Mouse (Mus musculus): ENCODE results near the gene Grk5. TPM values are rescaled to one million over a fixed set of nuclear protein-coding genes. Genes with fewer than 3 reads are reported as not detected.
"Not testable (repeated sequence)": the region's sequence is repeated elsewhere in the genome, so short reads cannot be mapped to it uniquely, and the experiment has no call there.

Grk5 gene
- 4.6 and 5.4 TPM in 2 replicates for polyA plus RNA-seq (2012; rRNA removed)

- peak; percentile 34 for DNase-seq (ENCODE audit: low read depth)
Measured at GRCm38 (mm10) chr19:60889714-60890315, at the start of gene Grk5. Gene Grk5, plus strand, starts transcription at chr19:60889749.

DNA sequence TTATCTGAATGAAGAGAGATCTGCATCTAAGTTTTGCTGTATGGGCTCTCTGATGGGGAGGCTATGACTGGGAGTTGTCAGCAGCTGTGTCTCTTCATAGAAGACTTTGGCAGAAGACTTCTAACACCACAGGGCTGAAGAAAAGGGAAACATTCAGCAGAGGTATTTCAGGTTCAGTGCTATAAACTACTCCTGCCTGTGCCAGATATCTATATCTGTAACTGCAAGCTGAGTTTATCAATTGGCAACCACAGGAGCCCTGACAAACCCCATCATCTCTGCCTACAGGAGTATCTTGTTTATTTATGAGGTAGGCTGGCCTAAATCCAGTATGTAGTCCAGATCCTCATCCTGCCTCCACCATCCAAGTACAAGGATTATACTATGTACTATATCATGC, 46.2 kb upstream of the Grk5 start:
- no peak for DNase-seq (ENCODE audit: low read depth)

- DNase-seq (ENCODE audit: low read depth) = no peak
Measured at GRCm38 (mm10) chr19:60845731-60846130, 43.8 kb upstream of the Grk5 start.

GRCm38 (mm10) chr19:60860868-60861700, 28.5 kb upstream of the Grk5 start, which contains the start of gene Sfxn4:
Gene Sfxn4, minus strand, starts transcription at chr19:60861479.
- no peak for DNase-seq (ENCODE audit: low read depth)

GRCm38 (mm10) chr19:60866169-60866568, 23.4 kb upstream of the Grk5 start:
- DNase-seq (ENCODE audit: low read depth) = not testable (repeated sequence)

DNA sequence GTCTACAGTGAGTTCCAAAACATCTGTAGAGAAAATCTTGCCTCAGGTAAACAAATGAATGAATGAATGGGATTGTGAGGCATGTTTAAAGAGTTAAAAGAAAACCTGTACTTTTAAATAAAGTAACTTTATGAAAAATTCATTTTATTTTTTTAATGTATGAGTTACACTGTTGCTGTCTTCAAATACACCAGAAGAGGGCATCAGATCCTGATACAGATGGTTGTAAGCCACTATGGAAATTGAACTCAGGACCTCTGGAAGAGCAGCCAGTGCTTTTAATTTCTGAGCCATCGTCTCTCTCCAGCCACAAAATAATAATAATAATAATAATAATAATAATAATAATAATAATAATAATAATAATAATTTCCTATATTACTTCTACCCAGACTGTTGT, 19.1 kb upstream of the Grk5 start:
- DNase-seq (ENCODE audit: low read depth) = no peak

DNA sequence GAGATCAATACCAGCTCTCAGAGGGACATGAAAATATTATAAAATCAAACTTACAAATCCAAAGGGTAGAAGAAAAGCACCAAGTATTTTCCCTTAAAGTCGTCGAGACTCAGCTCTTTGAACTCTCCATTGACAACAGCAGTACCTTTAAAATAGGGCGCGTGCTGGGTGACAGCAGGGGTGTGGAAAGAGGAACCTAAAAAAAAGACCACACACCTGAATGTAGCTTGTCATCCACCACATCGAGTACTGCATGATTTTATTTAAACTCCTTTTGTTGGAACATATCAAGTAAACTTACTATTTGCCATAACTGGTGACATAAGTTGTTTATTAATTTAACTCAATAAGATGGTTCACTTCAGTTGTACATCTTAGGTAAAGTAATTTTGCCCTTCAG, 18.2 kb upstream of the Grk5 start:
- DNase-seq (ENCODE audit: low read depth) = no peak

DNA sequence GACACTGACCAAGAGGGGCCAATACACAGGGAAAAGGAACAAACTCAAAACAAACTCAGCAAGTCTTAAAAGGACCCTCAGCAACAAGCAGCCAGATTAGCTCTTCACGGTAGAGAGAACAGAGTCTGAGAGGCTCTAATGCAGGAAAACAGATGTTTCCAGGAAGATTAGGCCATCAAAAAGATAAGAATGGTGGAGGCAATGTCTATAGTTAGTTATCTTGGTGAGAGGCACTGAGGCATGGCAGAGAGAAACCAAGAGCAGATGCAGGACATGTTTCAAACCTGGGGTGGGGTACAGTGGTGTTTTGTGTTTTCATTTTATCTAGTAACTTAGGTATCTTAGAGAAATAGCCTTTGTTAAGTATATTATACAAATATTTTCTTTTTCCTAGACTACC, 17.3 kb upstream of the Grk5 start:
- no peak for DNase-seq (ENCODE audit: low read depth)

GRCm38 (mm10) chr19:60873501-60873900, 16.0 kb upstream of the Grk5 start:
- DNase-seq (ENCODE audit: low read depth) = no peak

DNA sequence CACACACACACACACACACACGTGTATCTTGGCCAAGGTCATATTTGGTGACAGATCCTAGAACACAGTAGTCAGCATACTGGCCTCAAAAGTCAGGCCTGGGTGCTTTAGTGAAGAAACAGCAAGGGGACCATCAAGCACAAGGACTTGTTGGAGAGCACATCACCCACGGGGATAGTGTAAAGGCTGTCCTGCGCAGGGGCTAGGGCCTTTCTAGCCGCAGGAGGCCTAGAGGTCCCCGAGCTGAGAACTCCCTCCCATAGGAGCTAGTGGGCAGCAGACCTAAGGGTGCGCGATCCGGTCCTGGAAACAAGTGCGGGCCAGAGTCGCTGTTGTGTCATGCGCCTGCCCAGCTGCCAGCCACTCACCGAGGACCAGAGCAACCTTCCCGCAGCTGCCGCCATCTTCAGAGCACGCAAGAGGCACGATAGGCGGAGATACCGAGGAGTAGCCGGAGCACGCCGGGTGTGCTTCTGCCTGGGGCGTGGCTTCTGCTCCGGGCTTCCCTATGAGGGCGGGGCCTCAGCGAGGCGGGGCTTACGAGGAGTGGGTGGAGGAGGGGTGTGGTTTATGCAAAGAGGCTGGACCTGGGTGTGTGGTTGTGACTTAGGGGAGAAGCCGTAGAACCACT, 15.4 kb upstream of the Grk5 start, which contains the start of gene Prdx3:
Gene Prdx3, minus strand, starts transcription at position 493 of the 631 bp plus-strand sequence.
- DNase-seq (ENCODE audit: low read depth) = peak; percentile 58

DNA sequence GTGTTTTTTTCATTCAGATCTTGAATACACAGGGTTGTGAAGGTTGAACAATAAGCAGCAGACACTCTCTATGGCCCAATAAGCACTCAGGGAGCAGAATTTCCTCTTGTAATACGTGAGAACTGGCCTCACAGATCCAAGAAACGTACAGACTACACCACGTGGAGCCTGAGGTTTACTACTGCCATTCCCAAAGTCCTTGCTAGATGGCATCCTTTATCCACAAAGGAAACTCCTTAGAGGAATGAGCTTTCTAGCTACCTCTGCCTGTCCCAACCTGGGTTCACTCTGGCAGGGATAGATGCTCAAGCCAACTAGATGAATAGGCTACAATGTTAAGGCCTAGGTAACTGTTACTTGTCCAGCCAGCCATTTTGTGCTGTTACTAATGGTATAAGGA, 6.4 kb upstream of the Grk5 start:
- no peak for DNase-seq (ENCODE audit: low read depth)

GRCm38 (mm10) chr19:60887637-60888036, 1.9 kb upstream of the Grk5 start:
- DNase-seq (ENCODE audit: low read depth) = no peak

DNA sequence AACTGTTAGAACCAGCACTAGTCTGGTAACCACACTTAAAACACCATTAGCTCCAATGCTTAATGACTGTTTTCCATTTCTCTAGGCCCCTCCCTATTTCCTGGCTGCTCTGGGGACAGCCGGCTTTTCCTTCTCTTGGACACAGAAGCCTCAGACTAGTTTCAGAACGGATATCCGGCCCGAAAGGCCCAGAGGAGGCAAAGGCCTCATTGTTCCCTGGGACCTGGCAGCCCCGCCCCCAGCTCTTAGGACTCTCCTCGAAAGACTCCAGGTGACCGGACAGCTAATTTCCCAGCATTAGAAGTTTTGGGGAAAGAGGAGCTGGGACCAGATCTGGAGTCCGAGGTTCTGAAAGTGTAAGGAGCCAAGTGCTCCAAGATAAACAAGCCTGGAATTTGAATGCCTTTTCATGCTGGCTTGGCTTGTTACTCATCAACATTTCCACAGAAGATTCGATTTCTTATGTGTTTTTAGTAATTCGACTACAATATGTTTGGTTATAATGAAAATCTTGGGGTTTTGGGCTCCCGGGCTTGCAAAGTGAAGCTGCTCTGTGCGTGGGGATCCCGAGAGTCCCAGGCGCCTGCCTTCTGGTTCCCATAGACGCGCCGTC, 342 bp upstream of the Grk5 start:
- peak; percentile 22 for DNase-seq (ENCODE audit: low read depth)

DNA sequence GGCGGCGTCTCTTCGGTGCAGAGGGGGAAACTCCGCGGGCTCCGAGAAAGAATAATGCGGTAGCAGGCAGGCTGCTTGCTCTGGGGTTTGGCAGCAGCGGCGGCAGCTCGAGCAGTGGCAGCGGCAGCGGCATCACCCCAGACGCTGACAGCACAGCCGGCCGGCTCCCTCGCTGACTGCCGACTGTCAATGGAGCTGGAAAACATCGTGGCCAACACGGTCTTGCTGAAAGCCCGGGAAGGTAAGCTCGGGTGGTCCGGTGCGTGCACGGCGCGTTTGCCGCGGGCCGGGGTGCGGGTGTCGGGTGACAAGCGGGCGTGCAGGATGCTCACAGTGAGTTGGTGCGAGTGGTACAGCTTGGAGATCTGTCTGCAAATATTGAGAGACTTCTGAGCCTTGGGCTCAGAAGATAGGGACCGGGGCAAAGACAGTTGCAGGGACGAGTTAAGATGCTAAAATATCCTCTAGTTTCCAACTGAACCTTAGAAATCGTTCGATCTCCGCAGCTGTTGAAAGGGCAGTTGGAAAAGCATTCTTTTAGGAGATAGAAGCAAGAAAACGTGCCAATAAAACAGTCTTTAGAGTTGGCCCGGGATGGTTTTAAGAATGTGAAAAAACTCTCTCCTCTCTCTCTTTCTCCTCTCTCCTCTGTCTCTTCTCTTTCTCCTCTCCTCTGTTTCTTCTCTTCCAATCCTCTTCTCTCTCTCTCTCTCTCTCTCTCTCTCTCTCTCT, 1.0 kb downstream of the Grk5 start:
- no peak for DNase-seq (ENCODE audit: low read depth)

DNA sequence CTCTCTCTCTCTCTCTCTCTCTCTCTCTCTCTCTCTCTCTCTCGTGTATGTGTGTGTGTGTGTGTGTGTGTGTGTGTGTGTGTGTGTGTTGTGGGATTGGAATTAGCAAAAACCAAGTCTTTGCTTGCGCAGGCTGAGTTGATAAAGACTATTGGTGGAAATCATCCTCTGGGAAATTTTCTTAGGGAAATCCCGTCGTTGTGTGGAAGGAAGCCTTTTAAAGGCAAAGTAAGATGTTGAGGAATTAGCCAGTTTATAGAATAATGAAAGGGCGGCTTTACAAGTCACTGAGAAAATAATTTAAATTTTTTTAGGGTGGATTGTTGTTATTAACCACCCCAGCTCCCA, 1.5 kb downstream of the Grk5 start:
- DNase-seq (ENCODE audit: low read depth) = no peak

GRCm38 (mm10) chr19:60891934-60892547, 2.5 kb downstream of the Grk5 start:
- DNase-seq (ENCODE audit: low read depth) = no peak

GRCm38 (mm10) chr19:60895251-60895880, 5.8 kb downstream of the Grk5 start:
- DNase-seq (ENCODE audit: low read depth) = no peak

DNA sequence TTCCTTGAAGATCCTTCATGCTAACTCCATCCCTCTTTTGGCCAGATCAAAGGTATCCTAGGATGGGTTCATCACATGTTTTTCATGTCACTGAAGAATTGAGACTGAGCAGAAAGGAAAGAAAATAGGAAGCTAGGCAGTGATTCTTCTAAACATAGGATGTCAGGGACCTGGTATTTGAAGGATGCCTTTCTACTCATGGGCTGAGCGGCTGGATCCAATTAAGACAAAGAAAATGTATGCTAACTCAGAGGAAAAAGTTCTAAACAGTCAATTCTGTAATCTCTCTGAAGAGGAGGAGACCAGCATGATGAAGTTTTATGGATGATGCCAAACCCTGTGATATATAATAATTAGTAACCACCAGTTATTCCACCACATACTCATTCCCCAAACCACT, 13.6 kb downstream of the Grk5 start:
- no peak for DNase-seq (ENCODE audit: low read depth)

- no peak for DNase-seq (ENCODE audit: low read depth)
Measured at GRCm38 (mm10) chr19:60903971-60904370, 14.4 kb downstream of the Grk5 start.

DNA sequence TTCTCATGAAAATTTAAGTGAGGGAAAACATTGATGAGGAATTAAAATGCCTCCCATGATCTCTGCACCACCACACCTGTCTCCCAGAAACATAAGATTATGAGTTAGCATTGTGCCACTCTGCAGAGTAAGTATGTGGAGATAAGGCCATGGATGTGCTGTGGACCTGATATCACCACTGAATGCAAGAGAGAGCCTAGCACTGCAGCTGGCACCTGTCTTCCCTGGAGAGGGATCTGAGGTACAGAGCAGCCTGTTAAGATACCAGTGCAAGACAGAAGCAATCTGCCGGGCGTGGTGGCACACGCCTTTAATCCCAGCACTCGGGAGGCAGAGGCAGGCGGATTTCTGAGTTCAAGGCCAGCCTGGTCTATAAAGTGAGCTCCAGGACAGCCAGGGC, 15.9 kb downstream of the Grk5 start:
- DNase-seq (ENCODE audit: low read depth) = no peak

GRCm38 (mm10) chr19:60910304-60910703, 20.8 kb downstream of the Grk5 start:
- no peak for DNase-seq (ENCODE audit: low read depth)

All from gonadal fat pad, adult 2 months (tissue).